Mouse (Mus musculus) MEL (cell line): ENCODE results near the gene Itk. TPM values are rescaled to one million over a fixed set of nuclear protein-coding genes. Genes with fewer than 3 reads are reported as not detected.

Experiments used
- DNase-seq: peaks from one replicate; pipeline ENCODE4 v3.0.0; 2011; ENCODE audit warnings: low read depth, low spot score
- H3K27ac ChIP-seq: 2 replicates; pipeline ENCODE4 v1.5.1; 2012; ENCODE audit warnings: low read depth, mild to moderate bottlenecking, control low read depth, low read length, moderate library complexity; ENCODE audit not compliant: control insufficient read depth
- H3K27me3 ChIP-seq, 2 experiments: fragments of 150-350 bp in 1 of 2; sonication (generic) in 1 of 2; 2 replicates each; pipeline ENCODE4 v1.6.1; 2012; ENCODE audit warnings: low read length in 2 of 2, mild to moderate bottlenecking in 2 of 2, improper control_type of control experiment in 1 of 2, moderate library complexity in 1 of 2; ENCODE audit not compliant: insufficient read depth in 2 of 2, control insufficient read depth in 1 of 2
- H3K36me3 ChIP-seq, 2 experiments: 2 replicates each; pipeline ENCODE4 v1.6.1; 2012 to 2014; ENCODE audit warnings: low read length in 2 of 2, improper control_type of control experiment in 1 of 2, inconsistent platforms in 1 of 2, mild to moderate bottlenecking in 1 of 2; ENCODE audit not compliant: insufficient read depth in 2 of 2, control insufficient read depth in 1 of 2
- H3K4me1 ChIP-seq, 2 experiments: fragments of 150-350 bp in 1 of 2; sonication (generic) in 1 of 2; 2 replicates each; pipeline ENCODE4 v1.6.1; 2012; ENCODE audit warnings: low read length in 2 of 2, improper control_type of control experiment in 1 of 2, mild to moderate bottlenecking in 1 of 2; ENCODE audit not compliant: insufficient read depth in 2 of 2, control insufficient read depth in 1 of 2
- H3K4me3 ChIP-seq, 2 experiments: fragments of 150-350 bp in 1 of 2; sonication (generic) in 1 of 2; 2 replicates each; pipeline ENCODE4 v1.5.1; 2012; ENCODE audit warnings: low read depth in 2 of 2, low read length in 2 of 2, mild to moderate bottlenecking in 2 of 2, moderate library complexity in 2 of 2, control low read depth in 1 of 2, improper control_type of control experiment in 1 of 2; ENCODE audit not compliant: control insufficient read depth in 1 of 2, insufficient read depth in 1 of 2
- H3K79me2 ChIP-seq: 2 replicates; pipeline ENCODE4 v1.6.1; 2012; ENCODE audit warnings: mild to moderate bottlenecking, low read length, moderate library complexity; ENCODE audit not compliant: control insufficient read depth, poor library complexity, insufficient read depth
- H3K9ac ChIP-seq: 2 replicates; pipeline ENCODE4 v1.6.1; 2012; ENCODE audit warnings: low read depth, mild to moderate bottlenecking, control low read depth, low read length, moderate library complexity; ENCODE audit not compliant: control insufficient read depth, poor library complexity, severe bottlenecking
- H3K9me3 ChIP-seq: fragments of 150-350 bp; sonication (generic); replicated peaks from 2 replicates; pipeline ENCODE4 v1.6.1; 2012; ENCODE audit warnings: mild to moderate bottlenecking, low read length, improper control_type of control experiment, moderate library complexity; ENCODE audit not compliant: insufficient read depth
- CHD1 ChIP-seq: IDR thresholded peaks from 2 replicates; pipeline ENCODE4 v1.6.1; 2012; ENCODE audit warnings: low read depth, mild to moderate bottlenecking, inconsistent platforms, low read length, improper control_type of control experiment
- CTCF ChIP-seq, 3 experiments: IDR thresholded peaks in 2 of 3; conservative IDR thresholded peaks in 1 of 3; 2 replicates each; pipeline ENCODE4 v1.5.1; 2011 to 2012; ENCODE audit warnings: low read length in 3 of 3, low read depth in 2 of 3, mild to moderate bottlenecking in 2 of 3, improper control_type of control experiment in 1 of 3, inconsistent platforms in 1 of 3, mixed read lengths in 1 of 3, moderate library complexity in 1 of 3; ENCODE audit not compliant: control insufficient read depth in 1 of 3, insufficient read depth in 1 of 3, poor library complexity in 1 of 3, severe bottlenecking in 1 of 3
- E2F4 ChIP-seq: IDR thresholded peaks from 2 replicates; pipeline ENCODE4 v1.6.1; 2011; ENCODE audit warnings: low read depth, low read length, improper control_type of control experiment, borderline replicate concordance
- GABPA ChIP-seq: IDR thresholded peaks from 2 replicates; pipeline ENCODE4 v1.6.1; 2012; ENCODE audit warnings: low read depth, mild to moderate bottlenecking, inconsistent platforms, low read length, improper control_type of control experiment, moderate library complexity
- GATA1 ChIP-seq: IDR thresholded peaks from 2 replicates; pipeline ENCODE4 v1.6.1; 2011; ENCODE audit warnings: low read depth, low read length, improper control_type of control experiment
- HCFC1 ChIP-seq: IDR thresholded peaks from 2 replicates; pipeline ENCODE4 v1.6.1; 2012; ENCODE audit warnings: low read depth, mild to moderate bottlenecking, inconsistent platforms, low read length, improper control_type of control experiment, moderate library complexity
- JUND ChIP-seq: IDR thresholded peaks from 2 replicates; pipeline ENCODE4 v1.6.1; 2011; ENCODE audit warnings: low read depth, mild to moderate bottlenecking, improper control_type of control experiment, low read length
- MAFK ChIP-seq: IDR thresholded peaks from 2 replicates; pipeline ENCODE4 v1.6.1; 2011; ENCODE audit warnings: low read depth, mild to moderate bottlenecking, low read length, improper control_type of control experiment, borderline replicate concordance
- MAZ ChIP-seq: IDR thresholded peaks from 2 replicates; pipeline ENCODE4 v1.6.1; 2012; ENCODE audit warnings: low read depth, mild to moderate bottlenecking, inconsistent platforms, low read length, improper control_type of control experiment
- MYB ChIP-seq: IDR thresholded peaks from 2 replicates; pipeline ENCODE4 v1.6.1; 2011; ENCODE audit warnings: mild to moderate bottlenecking, low read depth, low read length, improper control_type of control experiment
- NELFE ChIP-seq: IDR thresholded peaks from 2 replicates; pipeline ENCODE4 v1.6.1; 2011; ENCODE audit warnings: low read depth, low read length, improper control_type of control experiment
- POLR2A ChIP-seq, 2 experiments: IDR thresholded peaks; 2 replicates each; pipeline ENCODE4 v1.6.1; 2011 to 2012; ENCODE audit warnings: low read length in 2 of 2, mild to moderate bottlenecking in 2 of 2, control low read depth in 1 of 2, improper control_type of control experiment in 1 of 2, low read depth in 1 of 2, moderate library complexity in 1 of 2; ENCODE audit not compliant: control insufficient read depth in 1 of 2, insufficient read depth in 1 of 2, poor library complexity in 1 of 2
- POLR2AphosphoS5 ChIP-seq: IDR thresholded peaks from 2 replicates; pipeline ENCODE4 v1.6.1; 2012; ENCODE audit warnings: low read depth, borderline replicate concordance, mild to moderate bottlenecking, inconsistent platforms, low read length, moderate library complexity, mixed read lengths
- RAD21 ChIP-seq: IDR thresholded peaks from 2 replicates; pipeline ENCODE4 v1.6.1; 2011; ENCODE audit warnings: mild to moderate bottlenecking, low read depth, low read length, improper control_type of control experiment
- SMC3 ChIP-seq: IDR thresholded peaks from 2 replicates; pipeline ENCODE4 v1.6.1; 2011; ENCODE audit warnings: low read depth, low read length, improper control_type of control experiment
- TAL1 ChIP-seq: IDR thresholded peaks from 2 replicates; pipeline ENCODE4 v1.6.1; 2012; ENCODE audit warnings: mild to moderate bottlenecking, inconsistent platforms, low read length, moderate library complexity, mixed read lengths
- TBP ChIP-seq: IDR thresholded peaks from 2 replicates; pipeline ENCODE4 v1.8.0; 2011; ENCODE audit warnings: low read depth, low read length, improper control_type of control experiment
- TCF12 ChIP-seq: IDR thresholded peaks from 2 replicates; pipeline ENCODE4 v1.6.1; 2014; ENCODE audit warnings: low read depth, mild to moderate bottlenecking, inconsistent platforms, low read length, improper control_type of control experiment, moderate library complexity
- UBTF ChIP-seq: IDR thresholded peaks from 2 replicates; pipeline ENCODE4 v1.6.1; 2012; ENCODE audit warnings: low read depth, mild to moderate bottlenecking, inconsistent platforms, low read length, improper control_type of control experiment, moderate library complexity, borderline replicate concordance; ENCODE audit not compliant: insufficient read depth
- ZC3H11A ChIP-seq: IDR thresholded peaks from 2 replicates; pipeline ENCODE4 v1.6.1; 2012; ENCODE audit warnings: low read depth, mild to moderate bottlenecking, inconsistent platforms, low read length, improper control_type of control experiment
- ZKSCAN1 ChIP-seq: IDR thresholded peaks from 2 replicates; pipeline ENCODE4 v1.6.1; 2012; ENCODE audit warnings: low read depth, mild to moderate bottlenecking, inconsistent platforms, low read length, improper control_type of control experiment, moderate library complexity
- ZMIZ1 ChIP-seq: IDR thresholded peaks from 2 replicates; pipeline ENCODE4 v1.6.1; 2012; ENCODE audit warnings: low read depth, mild to moderate bottlenecking, inconsistent platforms, low read length, improper control_type of control experiment, moderate library complexity
- polyA plus RNA-seq, 2 experiments: library from polyadenylated mRNA; stranded (reverse) in 1 of 2; unstranded in 1 of 2; fragments of >175 nt in 1 of 2; fragments of >200 nt in 1 of 2; gene quantifications; 2 replicates each; pipeline versions ENCODE4 v1.2.1 to v1.2.4; 2012; ENCODE audit warnings: low replicate concordance in 2 of 2, low read depth in 1 of 2; ENCODE audit not compliant: insufficient read length in 2 of 2, insufficient read depth in 1 of 2, missing spikeins in 1 of 2
- total RNA-seq: library from RNA; depleted of rRNA; stranded (reverse); fragments of 300-350 nt; gene quantifications from 2 replicates; pipeline ENCODE4 v1.2.3, GENCODE M21; 2012

Itk gene
- total and polyA plus RNA-seq, 3 experiments = not detected

- TF ChIP-seq POLR2A (IDR thresholded peaks at IDR 0.05; ENCODE audit: control insufficient read depth in 1 of 2, insufficient read depth in 1 of 2, low read depth in 1 of 2, low read length in 2 of 2, poor library complexity in 1 of 2) (no peak), MAZ (no peak), E2F4 (no peak), GABPA (no peak), MYB (no peak)
- Histone ChIP-seq H3K27me3 (peaks cover 0 to 7% of the 10 kb centered on the region in 2 experiments; a peak in 3 of 4 replicates), H3K36me3 (no peaks in the 10 kb centered on the region), H3K9me3 (no peaks in the 10 kb centered on the region), H3K79me2 (no peaks in the 10 kb centered on the region), H3K9ac (no peak overlapping the region), H3K4me1 (no peaks in the 10 kb centered on the region), H3K27ac (no peak overlapping the region), H3K4me3 (no peak overlapping the region)
- no peak for DNase-seq
These were observed 2.3 kb downstream of the Itk start for GRCm38 (mm10) chr11:46387061-46387460.

DNA sequence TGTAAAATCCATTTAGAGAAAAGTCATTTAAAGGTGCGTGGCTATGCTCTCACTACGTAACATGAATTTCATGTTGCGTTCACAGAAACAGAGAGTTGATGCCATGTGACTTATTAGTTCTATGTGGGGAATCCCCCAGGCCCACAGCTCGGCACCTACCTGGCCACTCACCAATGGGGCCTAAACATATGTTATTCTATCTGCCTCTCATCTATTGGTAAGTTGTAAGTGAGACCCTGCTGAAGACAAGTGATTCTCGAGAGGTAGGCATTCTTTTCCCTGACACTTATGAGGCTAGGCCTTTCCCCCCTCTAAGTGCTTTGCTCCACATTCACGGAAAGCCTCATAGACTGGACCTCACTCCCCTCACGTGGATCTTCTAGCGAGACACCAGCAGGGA, 2.8 kb downstream of the Itk start:
- no peak for DNase-seq
- Histone ChIP-seq H3K36me3 (no peaks in the 10 kb centered on the region), H3K9me3 (no peaks in the 10 kb centered on the region), H3K4me3 (no peak overlapping the region), H3K79me2 (no peaks in the 10 kb centered on the region), H3K4me1 (no peaks in the 10 kb centered on the region), H3K27me3 (peaks cover 0 to 8% of the 10 kb centered on the region in 2 experiments), H3K9ac (no peak overlapping the region), H3K27ac (no peak overlapping the region)
- TF ChIP-seq TBP = no peak
- TF ChIP-seq UBTF = no peak
- no peak for TF ChIP-seq CHD1
- TF ChIP-seq CTCF (IDR thresholded peaks at IDR 0.05 in 2 of 3, conservative IDR thresholded peaks at IDR 0.05 in 1 of 3; ENCODE audit: control insufficient read depth in 1 of 3, insufficient read depth in 1 of 3, low read depth in 2 of 3, low read length in 3 of 3, poor library complexity in 1 of 3, severe bottlenecking in 1 of 3) = no peak
- no peak for TF ChIP-seq HCFC1
- no peak for TF ChIP-seq ZMIZ1
- no peak for TF ChIP-seq ZKSCAN1
- TF ChIP-seq TCF12 = no peak
- no peak for TF ChIP-seq GATA1
- no peak for TF ChIP-seq JUND
- no peak for TF ChIP-seq SMC3
- TF ChIP-seq POLR2AphosphoS5 = no peak
- no peak for TF ChIP-seq RAD21
- no peak for TF ChIP-seq TAL1
- no peak for TF ChIP-seq NELFE
- no peak for TF ChIP-seq MYB
- no peak for TF ChIP-seq MAFK
- TF ChIP-seq POLR2A (IDR thresholded peaks at IDR 0.05; ENCODE audit: control insufficient read depth in 1 of 2, insufficient read depth in 1 of 2, low read depth in 1 of 2, low read length in 2 of 2, poor library complexity in 1 of 2) = no peak
- no peak for TF ChIP-seq ZC3H11A
